Mouse (Mus musculus) embryo, embryonic 9.5 days (tissue): ENCODE measurements at regions not wholly inside any gene's neighbourhood (a gene's known extent, or its start where the extent isn't known, plus 50 kb on each side); places are given as distances from the start of the nearest gene placed in this dataset.

ENCODE experiments used
- DNase-seq: peaks from one replicate; pipeline ENCODE4 v3.0.0-alpha.2; 2017; ENCODE audit errors: extremely low spot score

DNA sequence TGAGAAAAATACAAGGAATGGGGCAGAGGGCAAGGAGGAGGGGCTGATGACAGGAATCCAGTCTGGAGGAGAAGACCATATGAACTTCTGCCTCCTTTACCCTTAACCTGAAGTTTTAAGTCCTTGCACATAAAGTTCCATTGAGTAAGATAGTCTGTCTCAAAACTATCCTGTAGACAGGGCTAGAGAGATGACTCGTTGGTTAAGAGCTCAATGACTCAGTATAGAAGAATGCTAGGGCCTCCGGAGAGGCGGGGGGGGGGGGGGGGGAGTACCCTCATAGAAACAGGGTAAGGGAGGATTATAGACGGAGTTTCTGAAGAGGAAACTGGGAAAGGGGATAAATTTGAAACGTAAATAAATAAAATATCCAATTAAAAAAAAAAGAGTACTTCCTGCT lies 191.8 kb upstream of the Gcfc2 start:
- no peak for DNase-seq

DNA sequence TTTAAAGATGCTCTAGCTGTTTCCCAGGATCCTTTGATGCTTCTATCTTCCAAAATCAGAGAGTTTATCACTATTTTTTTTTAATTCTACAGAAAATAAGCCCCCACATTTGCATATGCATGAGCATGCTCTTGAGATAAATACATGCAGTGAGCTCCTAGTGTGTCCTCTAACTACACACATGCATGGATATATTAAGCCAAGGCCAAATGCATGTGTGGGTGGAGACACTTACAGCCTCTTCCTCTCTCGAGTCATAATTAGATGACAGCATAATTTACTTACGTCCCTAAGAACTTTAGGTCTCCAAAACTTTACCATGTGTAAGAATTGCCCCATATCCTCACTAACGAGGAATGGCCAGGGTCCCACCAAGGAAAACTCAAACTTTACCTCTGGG lies 189.9 kb upstream of the Gcfc2 start:
- no peak for DNase-seq

DNA sequence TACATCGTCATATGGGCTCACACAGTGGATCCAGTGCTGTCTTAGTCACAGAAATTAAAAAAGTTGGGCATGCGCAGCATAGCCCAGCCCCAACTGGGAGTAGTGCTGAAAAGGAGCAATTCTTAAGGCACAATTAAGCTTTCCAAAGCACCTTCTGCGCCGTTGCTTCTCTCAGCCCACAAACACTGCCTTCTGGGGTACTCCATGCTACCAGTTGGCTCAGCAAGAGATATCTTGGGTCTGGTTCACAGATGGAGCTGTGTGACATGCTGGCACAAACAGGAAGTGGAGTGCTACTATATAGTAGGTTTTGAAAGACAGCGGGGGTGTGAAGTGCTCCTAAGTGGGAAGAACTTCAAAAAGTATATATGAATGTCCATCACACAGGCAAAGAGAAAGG lies 185.0 kb upstream of the Gcfc2 start:
- no peak for DNase-seq

DNA sequence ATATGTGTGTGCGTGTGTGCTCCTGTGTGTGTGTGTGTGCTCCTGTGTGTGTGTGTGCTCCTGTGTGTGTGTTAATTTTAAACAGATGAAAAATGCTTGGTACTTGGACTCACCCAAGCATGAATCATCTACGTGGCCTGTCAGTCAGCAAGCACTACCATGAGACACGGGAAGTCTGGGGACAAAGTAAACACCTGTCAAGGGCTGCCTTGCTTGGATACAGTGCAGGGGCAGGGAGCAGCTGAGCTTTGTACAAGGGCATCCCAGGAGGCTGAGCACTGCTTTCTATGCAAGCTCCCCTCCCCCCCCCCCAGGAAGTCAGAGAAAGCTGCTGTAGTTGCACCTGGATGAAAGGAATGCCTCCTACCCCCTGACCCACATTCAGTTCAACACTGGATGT lies 173.8 kb upstream of the Gcfc2 start:
- no peak for DNase-seq

DNA sequence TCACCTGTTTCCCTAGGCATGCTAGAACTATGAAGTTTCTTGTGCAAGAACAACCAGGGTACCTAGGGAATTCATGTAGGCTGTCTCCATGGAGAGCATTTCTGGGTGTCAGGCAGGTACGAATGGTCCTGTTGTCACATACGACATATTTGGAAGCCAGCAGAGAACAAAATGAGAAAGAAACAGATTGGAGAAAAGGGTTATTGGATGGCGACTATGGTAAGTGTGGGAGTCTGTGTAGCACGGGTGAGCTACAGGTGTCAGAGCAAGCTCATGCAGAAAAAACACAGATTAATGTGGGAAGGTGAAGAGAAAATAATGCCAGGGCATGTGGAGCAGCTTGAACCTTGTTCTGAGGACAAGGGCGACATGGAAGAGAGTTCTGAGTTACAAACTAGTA lies 171.8 kb upstream of the Gcfc2 start:
- no peak for DNase-seq

DNA sequence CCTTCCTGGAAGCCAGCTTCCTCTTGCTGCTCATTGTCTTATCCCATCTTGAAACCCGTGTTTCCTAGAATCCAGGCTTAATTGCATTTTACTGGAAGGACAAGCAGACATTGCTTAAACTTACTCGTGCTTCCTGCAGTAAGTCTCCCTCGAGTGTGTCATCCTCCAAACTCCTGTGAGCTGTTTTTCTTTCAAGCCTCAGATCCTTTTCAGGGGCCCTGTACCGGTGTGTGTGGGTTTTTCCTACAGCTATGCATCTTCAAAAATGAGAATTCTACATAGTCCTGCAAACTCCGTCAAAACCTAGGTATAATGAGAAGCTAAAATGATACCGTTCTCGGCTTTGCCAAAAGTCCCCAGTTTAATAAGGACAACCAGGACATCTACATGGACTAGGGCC lies 167.2 kb upstream of the Gcfc2 start:
- no peak for DNase-seq

DNA sequence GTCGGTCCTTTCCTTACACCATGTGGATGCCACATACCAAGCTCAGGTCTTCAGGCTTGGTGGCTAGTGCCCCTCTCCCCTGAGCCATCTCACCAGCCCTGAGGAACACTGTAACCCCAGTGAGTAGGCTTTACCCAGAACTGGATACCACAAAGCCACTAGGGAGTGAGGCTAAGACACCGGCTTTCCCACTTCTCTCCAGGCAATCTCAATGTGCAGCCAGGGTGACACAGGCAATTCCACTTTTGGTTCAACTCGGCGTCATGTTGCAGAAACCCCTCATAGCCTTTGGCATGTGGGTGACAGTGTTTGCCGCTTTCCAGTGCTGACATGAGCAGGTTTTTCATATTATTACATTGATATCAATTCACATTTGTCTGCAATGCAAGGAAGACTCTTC lies 164.6 kb upstream of the Gcfc2 start:
- no peak for DNase-seq

DNA sequence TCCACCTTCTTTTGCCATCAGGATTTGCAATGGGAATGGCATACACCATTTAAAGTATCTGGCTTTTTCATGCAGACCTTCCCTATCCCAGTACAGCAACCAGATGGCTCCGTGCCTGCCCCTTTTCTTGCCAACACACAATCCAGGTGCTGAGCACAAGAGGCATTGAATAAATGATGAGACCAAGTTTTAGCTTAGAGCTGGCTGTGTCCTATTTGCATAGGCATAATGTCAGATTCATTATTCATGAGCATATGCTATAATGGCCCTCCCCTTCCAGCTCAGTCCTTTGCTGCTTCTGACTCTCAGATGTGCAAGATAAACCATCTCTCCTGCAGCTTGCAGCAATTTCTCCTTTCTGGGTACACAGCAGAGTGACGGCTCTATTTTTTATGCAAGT lies 163.3 kb upstream of the Gcfc2 start:
- no peak for DNase-seq

DNA sequence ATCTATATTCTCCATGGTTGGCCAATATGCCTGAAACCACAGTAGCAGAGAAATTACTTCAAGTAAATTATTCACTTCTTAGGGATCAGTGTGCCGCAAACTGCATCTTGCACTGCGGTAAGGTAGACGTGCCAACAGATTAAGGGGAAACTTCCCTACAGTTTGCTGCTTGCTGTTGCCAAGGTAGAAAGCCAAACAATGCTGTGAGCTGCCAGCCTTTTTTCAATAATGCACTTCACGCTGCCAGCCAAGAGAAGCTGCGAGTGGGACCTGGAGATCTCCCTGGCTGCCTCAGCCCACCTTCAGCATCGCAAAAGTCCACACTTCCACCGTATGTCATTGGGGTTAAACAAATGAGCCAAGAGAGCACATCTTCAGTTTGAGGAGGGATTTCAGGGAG lies 157.6 kb upstream of the Gcfc2 start:
- DNase-seq: no peak

DNA sequence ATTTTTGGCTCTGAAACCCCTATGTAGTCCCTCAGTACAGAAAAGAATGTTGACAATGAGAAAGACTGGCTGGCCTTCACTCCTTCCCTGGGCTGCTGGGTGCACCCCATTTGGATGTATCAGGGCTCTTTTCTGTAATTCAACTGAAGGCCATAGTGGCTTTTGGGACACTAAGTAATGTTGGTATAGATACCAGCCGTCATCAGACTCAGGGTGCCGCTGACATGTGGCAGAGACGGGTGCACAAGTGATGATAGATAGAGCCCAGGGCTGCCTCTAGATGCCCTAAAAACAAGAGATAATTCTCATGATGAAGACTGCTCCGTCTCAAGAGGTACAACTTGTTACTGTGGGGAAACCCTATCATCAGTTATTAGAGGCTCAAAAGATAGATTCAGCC lies 156.7 kb upstream of the Gcfc2 start:
- DNase-seq: no peak

DNA sequence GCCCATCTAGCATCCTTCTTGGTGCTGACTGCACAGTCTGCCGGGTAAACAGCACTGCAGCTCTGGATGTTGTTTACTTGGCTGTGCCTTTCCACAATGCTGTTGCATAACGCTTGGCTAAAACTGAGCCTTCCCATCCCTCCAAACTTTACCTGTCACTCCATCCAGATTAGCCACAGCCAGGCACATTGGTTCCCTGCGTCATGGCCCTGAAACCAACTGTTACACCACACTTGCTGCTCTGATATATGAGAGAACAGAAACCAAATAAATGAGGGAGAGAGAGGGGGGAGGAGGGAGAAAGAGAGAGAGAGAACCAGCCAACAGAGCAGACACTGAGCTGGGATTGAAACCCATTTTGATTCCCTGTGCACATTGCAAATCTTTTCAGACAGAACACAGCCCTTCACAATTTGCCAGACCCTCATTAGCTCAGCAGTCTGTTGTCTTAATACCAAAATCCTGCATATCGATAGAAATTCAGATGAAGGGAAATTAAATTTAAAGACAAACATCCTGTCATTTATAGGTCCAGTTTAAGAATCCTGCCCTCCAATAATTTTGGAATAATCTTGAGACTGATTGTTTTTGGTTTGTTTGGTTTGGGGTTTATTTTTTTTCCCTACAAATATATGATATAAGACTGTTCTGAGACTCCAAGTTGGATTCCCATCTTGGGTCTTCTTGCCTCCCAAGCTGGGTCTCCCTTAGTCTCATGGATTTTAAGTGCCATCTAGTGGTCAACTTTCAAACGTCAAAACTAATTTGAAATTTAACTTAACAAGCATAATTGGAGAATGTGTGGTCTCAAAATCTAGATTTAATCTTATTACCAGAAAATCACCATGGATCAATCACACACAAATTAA lies 154.6 kb upstream of the Gcfc2 start:
- peak; percentile 34 for DNase-seq

DNA sequence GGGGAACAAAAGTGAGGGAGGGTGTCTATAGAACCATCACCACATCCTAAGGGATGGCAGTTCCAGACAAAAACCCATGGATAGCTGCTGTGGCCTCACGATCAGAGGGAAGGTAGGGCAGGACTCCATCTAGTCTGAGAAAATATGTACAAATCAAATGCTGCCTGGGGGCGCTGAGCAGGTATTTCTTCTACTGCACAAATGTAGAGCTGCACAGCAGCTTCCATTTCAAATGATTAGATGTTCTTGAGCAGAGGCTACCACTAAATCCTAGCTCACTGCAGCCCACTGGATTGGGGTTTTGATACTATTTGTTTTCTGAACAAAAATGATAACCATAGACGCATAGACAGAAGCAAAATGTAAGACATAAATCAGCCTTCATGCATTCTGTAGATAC lies 153.2 kb upstream of the Gcfc2 start:
- DNase-seq: no peak

DNA sequence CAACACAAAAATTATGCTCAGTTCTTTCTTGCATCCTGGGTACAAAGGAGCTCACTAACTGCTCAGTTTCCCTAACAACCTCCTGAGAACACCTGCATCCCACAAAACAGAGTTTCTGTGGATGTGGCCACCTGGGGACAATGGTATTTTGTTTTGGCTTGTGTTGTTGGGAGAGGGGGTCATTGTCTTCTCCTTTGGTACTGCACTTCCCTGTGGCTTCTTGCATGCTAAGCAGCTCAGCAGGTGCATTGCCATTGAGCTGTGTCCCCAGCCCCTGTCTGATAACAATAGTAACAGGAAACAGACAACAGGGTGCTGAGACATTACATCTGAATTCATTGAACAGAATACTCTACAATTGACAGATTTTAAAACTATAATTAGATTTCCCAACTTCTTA lies 151.6 kb upstream of the Gcfc2 start:
- no peak for DNase-seq

DNA sequence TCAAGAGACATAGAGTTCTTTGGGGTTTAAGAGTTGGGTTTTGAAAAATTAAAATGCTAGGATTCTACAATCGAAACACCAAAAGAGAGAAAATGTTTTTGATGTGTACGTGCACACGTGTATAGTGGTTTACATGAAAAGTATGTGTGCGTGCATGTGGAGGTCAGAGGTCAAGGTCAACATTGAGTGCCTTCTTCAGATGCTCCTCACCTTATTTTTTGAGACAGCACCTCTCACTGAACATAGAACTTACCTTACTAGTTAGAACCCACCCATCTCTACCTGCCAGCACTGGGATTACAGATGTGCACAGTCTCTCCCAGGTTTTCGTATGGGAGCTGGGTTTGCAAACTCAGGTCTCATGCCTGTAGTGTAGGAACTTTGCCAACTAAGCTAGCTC lies 141.3 kb upstream of the Gcfc2 start:
- no peak for DNase-seq

DNA sequence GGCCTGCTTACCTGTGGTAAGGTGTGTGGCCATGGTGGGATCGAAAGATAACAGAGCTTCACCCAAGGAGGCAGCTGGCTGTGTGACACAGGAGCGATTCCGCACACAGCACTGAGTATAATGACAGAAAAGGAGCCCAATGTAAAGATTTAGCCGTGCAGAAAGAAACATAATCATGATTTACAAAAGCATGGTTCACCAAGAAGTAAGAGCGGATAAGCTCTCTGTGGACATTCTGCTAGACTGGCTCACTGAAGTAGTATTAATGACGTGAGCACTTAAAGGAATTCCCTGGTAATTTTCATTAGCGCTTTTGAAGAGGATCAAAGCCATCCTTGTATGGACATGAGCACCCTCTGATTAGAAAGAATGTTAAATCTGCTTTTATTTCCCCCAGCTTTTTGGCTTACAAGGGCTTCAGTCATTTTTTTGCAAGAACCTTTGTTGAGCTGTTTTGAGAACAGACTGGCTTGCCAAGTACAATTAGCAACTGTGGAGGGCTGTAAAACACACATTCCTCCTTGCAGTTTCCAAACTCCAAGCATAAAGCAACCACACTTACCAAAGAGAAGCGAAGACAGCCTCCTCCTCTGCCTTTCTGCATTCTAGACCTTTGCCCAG lies 140.5 kb upstream of the Gcfc2 start:
- no peak for DNase-seq

DNA sequence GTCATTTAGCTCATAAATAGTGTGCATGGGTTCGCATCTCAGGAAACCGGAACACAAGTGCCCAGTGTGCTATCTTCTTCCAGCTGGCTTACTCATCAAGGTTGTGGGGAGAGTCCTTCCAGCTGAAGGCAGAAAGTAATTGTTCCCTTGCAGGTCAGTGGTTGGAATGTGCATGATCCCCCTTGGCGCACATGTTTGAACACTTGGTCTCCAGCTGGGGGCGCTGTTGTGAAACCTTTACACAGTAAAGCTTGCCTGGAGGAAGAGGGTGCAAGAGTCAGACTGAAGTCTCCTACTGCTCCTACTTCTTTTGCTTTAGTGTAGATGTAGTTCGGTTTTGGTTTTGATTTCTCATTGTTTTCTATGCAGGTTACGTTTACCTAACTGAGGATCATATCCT lies 128.2 kb upstream of the Gcfc2 start:
- DNase-seq: no peak

DNA sequence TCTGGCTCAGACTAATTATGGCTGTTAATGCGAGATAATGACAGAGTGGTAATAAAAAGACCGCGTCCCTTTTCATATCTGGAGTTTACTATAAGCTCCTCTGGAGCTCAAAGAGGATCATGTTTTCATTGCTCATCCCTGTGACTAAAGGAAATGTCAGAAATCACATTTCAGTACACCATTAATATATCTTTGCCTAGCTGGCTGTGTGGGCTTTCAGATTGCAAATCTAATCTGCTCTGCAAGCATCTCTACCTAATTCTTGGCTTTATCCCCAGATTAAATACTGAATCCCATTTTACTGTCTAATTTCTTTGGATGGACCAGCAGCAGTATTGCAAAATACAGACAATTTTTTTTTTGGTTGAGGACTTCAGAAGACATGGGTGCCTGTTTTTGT lies 122.6 kb upstream of the Gcfc2 start:
- DNase-seq: no peak

DNA sequence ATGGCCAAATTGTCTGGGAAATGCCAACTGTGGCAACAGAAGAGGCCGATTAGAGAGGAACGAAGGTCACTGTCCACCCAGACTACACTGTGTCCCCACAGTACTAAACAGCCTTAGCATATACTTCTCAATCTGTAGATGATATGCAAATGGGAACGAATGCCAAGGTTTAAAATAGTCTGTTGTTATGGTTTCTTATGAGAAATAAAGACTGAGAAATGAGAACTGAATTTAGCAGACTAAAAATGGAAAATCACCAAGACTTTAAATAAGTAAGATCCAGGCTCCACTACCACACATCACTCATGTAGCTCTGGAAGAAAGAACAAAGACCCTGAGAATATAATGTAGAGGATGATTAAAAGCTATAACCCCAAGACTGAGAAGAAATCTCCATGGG lies 121.7 kb upstream of the Gcfc2 start:
- no peak for DNase-seq

DNA sequence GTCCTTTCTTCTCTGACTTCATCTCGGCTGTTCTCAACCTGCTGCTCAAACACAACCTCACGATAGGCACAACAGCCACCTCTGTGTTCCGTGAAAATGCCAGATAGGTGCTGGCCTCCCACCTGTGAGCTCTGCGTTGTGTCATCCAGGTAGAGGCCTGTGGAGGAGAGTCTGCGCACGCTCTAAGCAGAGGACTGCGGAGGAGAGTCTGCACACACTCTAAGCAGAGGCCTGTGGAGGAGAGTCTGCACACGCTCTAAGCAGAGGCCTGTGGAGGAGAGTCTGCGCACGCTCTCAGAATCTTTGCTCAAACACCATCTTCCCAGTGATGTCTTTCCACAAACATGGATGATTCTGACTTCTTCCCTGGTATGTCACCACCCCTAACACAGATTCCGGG lies 117.5 kb upstream of the Gcfc2 start:
- DNase-seq: no peak

DNA sequence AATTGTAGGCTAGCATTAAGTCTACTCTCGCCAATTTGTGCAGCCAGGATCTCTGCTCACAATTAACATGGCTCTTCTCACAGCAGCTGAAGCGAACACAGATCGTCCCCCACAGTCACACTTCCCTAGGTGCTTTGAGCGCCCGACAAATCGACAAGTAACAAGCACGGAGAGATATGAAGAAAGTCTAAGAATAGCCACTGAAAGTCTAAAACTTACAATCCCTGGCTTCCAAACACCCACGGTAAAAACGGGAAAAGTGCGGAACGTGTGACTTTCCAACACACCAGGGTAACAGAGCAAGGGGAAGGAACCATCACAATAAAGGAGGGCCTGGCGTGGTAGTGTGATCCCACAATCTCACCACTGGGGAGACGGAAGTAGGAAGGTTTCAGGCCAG lies 114.8 kb upstream of the Gcfc2 start:
- no peak for DNase-seq

DNA sequence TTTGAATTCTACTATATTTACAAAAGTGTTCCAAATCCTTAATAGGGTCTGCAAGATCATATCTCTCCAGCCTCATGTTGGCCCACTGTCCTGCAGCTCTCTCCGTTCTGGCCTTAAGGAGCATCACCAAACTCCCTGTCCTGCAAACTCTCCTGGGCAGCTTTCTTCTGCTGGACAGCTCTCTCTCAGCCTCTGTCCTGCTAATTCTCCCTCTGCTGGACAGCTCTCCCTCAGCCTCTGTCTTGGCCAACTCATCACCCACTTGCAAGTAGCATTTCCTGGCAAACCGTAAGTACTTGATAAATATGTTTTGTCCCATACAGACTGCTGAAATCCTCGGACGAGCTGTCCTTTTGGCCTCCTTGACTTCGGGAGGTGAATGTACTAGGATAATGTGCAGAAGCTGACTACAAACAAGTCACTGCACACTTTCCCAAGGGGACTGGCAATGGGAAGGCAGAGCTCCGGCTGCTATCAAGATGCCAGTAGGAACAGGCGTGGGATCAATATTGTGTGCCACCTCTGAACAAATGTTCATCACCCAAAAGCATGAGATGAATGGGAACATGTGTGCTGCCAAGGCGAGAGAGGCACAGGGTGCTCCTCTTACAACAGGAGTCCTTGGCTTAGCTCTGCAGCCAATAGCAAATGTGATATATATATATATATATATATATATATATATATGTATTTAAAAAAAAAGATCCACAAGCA lies 108.1 kb upstream of the Gcfc2 start:
- peak; percentile 7 for DNase-seq

DNA sequence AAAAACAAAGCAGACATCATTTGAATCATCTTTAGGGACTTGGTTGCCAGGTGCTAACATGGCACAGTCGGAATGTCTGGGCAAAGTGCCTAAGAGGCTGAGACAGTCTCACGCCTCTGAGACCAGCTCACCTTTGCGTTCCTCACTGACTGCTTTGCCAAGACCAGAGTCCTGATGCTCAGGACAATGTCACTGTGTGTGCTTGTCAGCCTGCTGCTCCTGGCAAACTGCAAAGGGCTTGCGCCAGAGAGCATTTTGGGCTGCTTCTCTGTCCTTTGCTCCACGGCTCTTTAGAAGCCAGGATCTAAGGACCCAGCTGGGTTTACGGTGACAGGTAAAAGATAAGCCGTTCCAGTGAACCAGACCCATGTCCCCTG lies 107.5 kb upstream of the Gcfc2 start:
- DNase-seq: no peak
